Mouse (Mus musculus) lung, adult 2 months (tissue): ENCODE data around the gene Glra4.

Experiments used
- CTCF ChIP-seq: fragments of 200-500 bp; IDR thresholded peaks from 2 replicates; pipeline ENCODE4 v1.5.1; 2011; ENCODE audit warnings: mild to moderate bottlenecking, low read length, control low read depth; ENCODE audit not compliant: insufficient read depth
- POLR2A ChIP-seq: fragments of 200-500 bp; IDR thresholded peaks from 2 replicates; pipeline ENCODE4 v1.6.1; 2011; ENCODE audit warnings: low read depth, mild to moderate bottlenecking, control low read depth, low read length, borderline replicate concordance; ENCODE audit errors: extremely low read depth

DNA sequence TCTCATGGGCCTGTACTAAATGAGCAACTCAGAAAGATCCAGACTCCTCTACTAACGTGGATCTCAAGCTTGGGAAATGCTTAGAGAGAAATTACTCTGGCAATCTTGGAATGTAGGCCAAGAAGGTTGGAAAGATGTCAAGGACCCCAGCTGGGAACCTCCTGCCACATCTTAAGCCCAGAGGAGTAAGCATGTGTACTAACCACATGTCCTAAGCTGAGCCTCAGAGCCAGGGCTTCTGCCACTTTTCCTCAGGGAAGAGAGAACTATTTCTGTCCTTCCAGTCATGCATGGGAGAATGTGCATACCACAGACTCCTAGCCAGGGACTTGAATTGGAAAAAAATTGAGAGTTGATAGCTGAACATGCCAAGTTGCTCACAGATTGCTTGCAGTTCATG, 6.9 kb downstream of the Glra4 start:
- no peak for TF ChIP-seq CTCF
- no peak for TF ChIP-seq POLR2A
